Mouse (Mus musculus): ENCODE results near the gene Rad18. TPM values are rescaled to one million over a fixed set of nuclear protein-coding genes. Genes with fewer than 3 reads are reported as not detected.

The Rad18 gene
- polyA plus RNA-seq (2015; fragmentation: Nextera tagmentation; extraction: Ambion mirVana): 13.0 and 19.6 TPM in 2 replicates

GRCm38 (mm10) chr6:112696056-112696950, at the start of gene Rad18:
TSS of gene Rad18 (minus strand) at chr6:112696686.

Other genes starting within 250 kb of the Rad18 start
- gene Cav3, start 237.2 kb downstream of the Rad18 start, polyA plus RNA-seq (2015; fragmentation: Nextera tagmentation; extraction: Ambion mirVana): 1.1 and 1.4 TPM in 2 replicates
- gene Oxtr, start 206.7 kb downstream of the Rad18 start, polyA plus RNA-seq (2015; fragmentation: Nextera tagmentation; extraction: Ambion mirVana): 5.9 and 16.7 TPM in 2 replicates

All from adrenal gland, postnatal 0 days (tissue).